Mouse (Mus musculus): ENCODE results near the gene Ugt1a2. TPM values are rescaled to one million over a fixed set of nuclear protein-coding genes. Genes with fewer than 3 reads are reported as not detected.
A peak's percentile ranks its signal among the peaks of the same experiment; 100 is the strongest.

The Ugt1a2 gene
- polyA plus RNA-seq, 1 experiment from 2014 or later = not detected

- no peak within 1 kb of the TSS for H3K4me3 ChIP-seq
- no peak within 1 kb of the TSS for H3K27ac ChIP-seq (replicated peaks)
- peaks cover 52% of the 10 kb centered on the region for H3K9me3 ChIP-seq
- H3K27me3 ChIP-seq (replicated peaks; ENCODE audit: low read depth, poor library complexity, severe bottlenecking) = peaks cover 5% of the 10 kb centered on the region
- 69% methylated on average over 8 of the region's 8 CpGs for WGBS
- no peaks in the 10 kb centered on the region for H3K36me3 ChIP-seq (replicated peaks)
- DNase-seq (ENCODE audit: low spot score) = no peak
- H3K4me1 ChIP-seq = no peaks in the 10 kb centered on the region
Observed at GRCm38 (mm10) chr1:88211812-88212211, 11.4 kb downstream of the Ugt1a2 start, which contains the start of gene Ugt1a1. TSS of gene Ugt1a1 (plus strand) at chr1:88211959.

GRCm38 (mm10) chr1:88212341-88213045, 12.1 kb downstream of the Ugt1a2 start:
- 63% methylated on average over 8 of the region's 8 CpGs for WGBS
- Histone ChIP-seq H3K4me3 (no peak overlapping the region), H3K9me3 (peaks cover 52% of the 10 kb centered on the region)

GRCm38 (mm10) chr1:88213061-88213460, 12.7 kb downstream of the Ugt1a2 start:
- Histone ChIP-seq H3K4me3 (no peak overlapping the region), H3K27me3 (replicated peaks; ENCODE audit: low read depth, poor library complexity, severe bottlenecking) (no peaks in the 10 kb centered on the region), H3K4me1 (no peaks in the 10 kb centered on the region), H3K9me3 (peaks cover 52% of the 10 kb centered on the region), H3K27ac (replicated peaks) (no peak overlapping the region), H3K36me3 (replicated peaks) (no peaks in the 10 kb centered on the region)
- no peak for DNase-seq (ENCODE audit: low spot score)
- WGBS = 84% methylated on average over 1 of the region's 1 CpGs

More at GRCm38 (mm10) chr1:88212341-88213045, 12.1 kb downstream of the Ugt1a2 start:
- no peak for DNase-seq (ENCODE audit: low spot score)
- Histone ChIP-seq H3K27me3 (replicated peaks; ENCODE audit: low read depth, poor library complexity, severe bottlenecking) (no peaks in the 10 kb centered on the region), H3K36me3 (replicated peaks) (no peaks in the 10 kb centered on the region), H3K27ac (replicated peaks) (no peak overlapping the region), H3K4me1 (no peaks in the 10 kb centered on the region)

- Histone ChIP-seq H3K27me3 (replicated peaks; ENCODE audit: low read depth, poor library complexity, severe bottlenecking) (no peaks in the 10 kb centered on the region), H3K27ac (replicated peaks) (no peak overlapping the region), H3K9me3 (peaks cover 52% of the 10 kb centered on the region), H3K4me1 (no peaks in the 10 kb centered on the region), H3K36me3 (replicated peaks) (no peaks in the 10 kb centered on the region), H3K4me3 (no peak overlapping the region)
- 84% methylated on average over 2 of the region's 2 CpGs for WGBS
- no peak for DNase-seq (ENCODE audit: low spot score)
Observed at GRCm38 (mm10) chr1:88213766-88214461, 13.5 kb downstream of the Ugt1a2 start.

GRCm38 (mm10) chr1:88214462-88214952, 14.1 kb downstream of the Ugt1a2 start:
- H3K9me3 ChIP-seq = peaks cover 52% of the 10 kb centered on the region

GRCm38 (mm10) chr1:88215466-88216380, 15.3 kb downstream of the Ugt1a2 start:
- peaks cover 50% of the 10 kb centered on the region for H3K9me3 ChIP-seq
- no peak overlapping the region for H3K4me3 ChIP-seq
- no peaks in the 10 kb centered on the region for H3K4me1 ChIP-seq
- H3K36me3 ChIP-seq (replicated peaks) = no peaks in the 10 kb centered on the region
- H3K27me3 ChIP-seq (replicated peaks; ENCODE audit: low read depth, poor library complexity, severe bottlenecking) = no peaks in the 10 kb centered on the region
- DNase-seq (ENCODE audit: low spot score) = peak; percentile 11
- WGBS = 71% methylated on average over 10 of the region's 10 CpGs
- H3K27ac ChIP-seq (replicated peaks) = no peak overlapping the region

More at GRCm38 (mm10) chr1:88214462-88214952, 14.1 kb downstream of the Ugt1a2 start:
- Histone ChIP-seq H3K27me3 (replicated peaks; ENCODE audit: low read depth, poor library complexity, severe bottlenecking) (no peaks in the 10 kb centered on the region), H3K4me1 (no peaks in the 10 kb centered on the region), H3K4me3 (no peak overlapping the region), H3K36me3 (replicated peaks) (no peaks in the 10 kb centered on the region), H3K27ac (replicated peaks) (no peak overlapping the region)
- WGBS = 81% methylated on average over 2 of the region's 2 CpGs
- DNase-seq (ENCODE audit: low spot score) = no peak

GRCm38 (mm10) chr1:88216551-88216950, 16.1 kb downstream of the Ugt1a2 start:
- H3K9me3 ChIP-seq = peaks cover 46% of the 10 kb centered on the region
- DNase-seq (ENCODE audit: low spot score) = no peak
- H3K27ac ChIP-seq (replicated peaks) = no peak overlapping the region
- H3K27me3 ChIP-seq (replicated peaks; ENCODE audit: low read depth, poor library complexity, severe bottlenecking) = no peaks in the 10 kb centered on the region
- 66% methylated on average over 2 of the region's 2 CpGs for WGBS
- H3K4me1 ChIP-seq = no peaks in the 10 kb centered on the region
- H3K36me3 ChIP-seq (replicated peaks) = no peaks in the 10 kb centered on the region
- no peak overlapping the region for H3K4me3 ChIP-seq

GRCm38 (mm10) chr1:88217144-88217543, 16.7 kb downstream of the Ugt1a2 start:
- H3K9me3 ChIP-seq = peaks cover 40% of the 10 kb centered on the region
- H3K27me3 ChIP-seq (replicated peaks; ENCODE audit: low read depth, poor library complexity, severe bottlenecking) = no peaks in the 10 kb centered on the region
- H3K4me1 ChIP-seq = no peaks in the 10 kb centered on the region
- WGBS = 65% methylated on average over 2 of the region's 2 CpGs
- no peak for DNase-seq (ENCODE audit: low spot score)
- no peak overlapping the region for H3K27ac ChIP-seq (replicated peaks)
- H3K4me3 ChIP-seq = no peak overlapping the region
- no peaks in the 10 kb centered on the region for H3K36me3 ChIP-seq (replicated peaks)

- no peak for DNase-seq (ENCODE audit: low spot score)
- H3K27me3 ChIP-seq (replicated peaks; ENCODE audit: low read depth, poor library complexity, severe bottlenecking) = no peaks in the 10 kb centered on the region
- H3K9me3 ChIP-seq = peaks cover 36% of the 10 kb centered on the region
- no peaks in the 10 kb centered on the region for H3K36me3 ChIP-seq (replicated peaks)
- no peak overlapping the region for H3K4me3 ChIP-seq
- 41% methylated on average over 3 of the region's 3 CpGs for WGBS
- H3K27ac ChIP-seq (replicated peaks) = no peak overlapping the region
- no peaks in the 10 kb centered on the region for H3K4me1 ChIP-seq
Observed at GRCm38 (mm10) chr1:88217576-88217975, 17.2 kb downstream of the Ugt1a2 start.

GRCm38 (mm10) chr1:88218051-88218450, 17.6 kb downstream of the Ugt1a2 start:
- WGBS = 74% methylated on average over 9 of the region's 9 CpGs
- Histone ChIP-seq H3K4me1 (no peaks in the 10 kb centered on the region), H3K27ac (replicated peaks) (no peak overlapping the region), H3K4me3 (no peak overlapping the region), H3K27me3 (replicated peaks; ENCODE audit: low read depth, poor library complexity, severe bottlenecking) (no peaks in the 10 kb centered on the region), H3K9me3 (peaks cover 31% of the 10 kb centered on the region), H3K36me3 (replicated peaks) (no peaks in the 10 kb centered on the region)
- DNase-seq (ENCODE audit: low spot score) = peak; percentile 14

GRCm38 (mm10) chr1:88218591-88218990, 18.2 kb downstream of the Ugt1a2 start:
- H3K4me1 ChIP-seq = no peaks in the 10 kb centered on the region
- peaks cover 26% of the 10 kb centered on the region for H3K9me3 ChIP-seq
- H3K27ac ChIP-seq (replicated peaks) = no peak overlapping the region
- 51% methylated on average over 4 of the region's 4 CpGs for WGBS
- no peaks in the 10 kb centered on the region for H3K36me3 ChIP-seq (replicated peaks)
- no peaks in the 10 kb centered on the region for H3K27me3 ChIP-seq (replicated peaks; ENCODE audit: low read depth, poor library complexity, severe bottlenecking)
- peak; percentile 11 for DNase-seq (ENCODE audit: low spot score)
- H3K4me3 ChIP-seq = no peak overlapping the region

- 21% methylated on average over 1 of the region's 1 CpGs for WGBS
- Histone ChIP-seq H3K27me3 (replicated peaks; ENCODE audit: low read depth, poor library complexity, severe bottlenecking) (no peaks in the 10 kb centered on the region), H3K27ac (replicated peaks) (no peak overlapping the region), H3K4me3 (no peak overlapping the region), H3K9me3 (peaks cover 21% of the 10 kb centered on the region), H3K4me1 (no peaks in the 10 kb centered on the region), H3K36me3 (replicated peaks) (no peaks in the 10 kb centered on the region)
- no peak for DNase-seq (ENCODE audit: low spot score)
Observed at GRCm38 (mm10) chr1:88219054-88219453, 18.7 kb downstream of the Ugt1a2 start.
